Mouse (Mus musculus): ENCODE results near the gene 9030612E09Rik. TPM values are rescaled to one million over a fixed set of nuclear protein-coding genes. Genes with fewer than 3 reads are reported as not detected.
A peak's percentile ranks its signal among the peaks of the same experiment; 100 is the strongest.

The 9030612E09Rik gene
- total RNA-seq (2021), result 1 to 10 TPM; 2.7 to 3.6 TPM

DNA sequence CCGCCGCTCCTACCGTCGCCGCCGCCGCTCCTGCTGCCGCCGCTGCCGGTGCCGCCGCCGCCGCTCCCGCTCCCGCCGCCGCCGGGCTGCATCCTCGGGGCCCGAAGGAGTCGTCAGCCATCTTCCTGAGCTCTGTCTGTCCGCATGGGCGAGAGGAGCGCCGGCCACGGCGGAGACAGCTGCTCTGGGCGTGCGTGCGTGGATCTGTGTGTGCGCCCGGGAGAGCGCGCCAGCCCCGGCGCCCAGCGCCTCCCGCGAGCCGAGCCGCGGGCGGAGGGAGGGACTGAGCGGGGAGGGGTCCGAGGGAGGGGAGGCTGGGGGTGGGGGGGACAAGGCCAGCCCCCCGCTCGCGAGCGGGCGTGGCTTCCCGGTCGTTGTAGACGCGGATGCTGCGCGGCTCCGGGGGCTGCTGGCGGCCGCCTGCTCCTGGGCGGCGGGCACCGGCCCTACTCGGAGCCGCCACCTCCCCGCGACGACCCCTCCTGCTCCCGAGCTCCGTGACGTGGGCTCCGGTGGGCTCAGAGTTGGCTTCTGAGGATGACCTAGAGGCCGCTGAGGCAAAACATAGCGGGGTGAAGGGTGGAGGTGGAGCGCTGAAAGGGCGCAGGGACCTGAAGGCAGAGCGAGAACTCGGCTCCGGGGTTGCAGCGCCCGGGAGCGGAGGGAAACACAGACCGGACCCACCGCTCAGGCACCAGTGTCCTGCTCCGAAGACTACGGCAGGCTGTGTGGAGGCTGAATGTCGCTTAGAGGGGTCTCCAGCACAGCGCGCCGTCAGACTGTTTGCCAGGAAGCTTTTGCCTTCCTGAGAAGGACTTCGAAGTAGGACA, at the start of gene 9030612E09Rik, which contains the start of gene Sobp:
Gene 9030612E09Rik (plus strand): TSS at position 379 of the 830 bp plus-strand sequence.
Gene Sobp (minus strand): TSS at position 205 of the 830 bp plus-strand sequence.
- intact Hi-C loops (cut with DNase I), result loop anchor here (2.0 to 5.0 kb wide), 5 partner anchors 46 to 198 kb away; partner anchors contain the start of gene Pdss2
- DNase-seq (ENCODE audit: low spot score), result peak; percentile 46

DNA sequence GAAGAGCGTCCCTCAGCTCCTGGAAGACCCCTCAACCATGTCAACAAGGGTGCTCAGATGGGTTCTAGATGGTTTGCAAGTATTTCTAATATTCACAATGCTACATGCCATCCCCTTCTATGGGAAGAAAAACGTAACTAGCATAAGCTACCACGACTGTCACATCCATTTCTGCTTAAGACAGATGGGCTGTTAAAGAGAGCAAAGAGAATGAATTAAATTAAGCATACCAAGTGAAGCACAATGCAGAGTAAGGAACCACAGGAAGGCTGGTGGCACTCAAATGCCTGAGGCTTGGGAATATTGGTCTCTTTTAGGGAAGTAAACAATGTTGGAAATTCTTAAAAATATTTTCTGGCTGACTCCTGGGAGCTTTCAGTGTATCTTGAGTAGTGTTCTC, 45.8 kb upstream of the 9030612E09Rik start:
- intact Hi-C loops (cut with DNase I), result no loop called here
- DNase-seq (ENCODE audit: low spot score), result no peak

GRCm38 (mm10) chr10:43134027-43134426, 40.5 kb upstream of the 9030612E09Rik start:
- intact Hi-C loops (cut with DNase I), result no loop called here

DNA sequence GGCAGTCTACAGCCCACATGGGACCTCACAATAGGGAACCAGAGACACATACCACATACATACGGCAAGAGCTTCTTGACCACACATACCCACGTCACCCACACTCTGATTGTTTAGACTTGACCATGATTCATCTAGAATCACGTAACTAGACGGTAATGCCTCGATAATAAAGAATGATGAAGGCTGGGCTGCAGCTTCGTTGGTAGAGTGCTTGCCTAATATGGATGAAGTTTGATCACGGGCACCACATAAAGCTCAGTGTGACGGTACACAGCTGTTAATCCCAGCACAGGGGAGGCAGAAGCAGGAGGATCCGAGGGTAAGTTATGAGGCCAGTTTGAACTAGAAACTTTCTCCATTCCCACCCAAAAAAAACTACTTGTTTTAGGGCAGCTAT, 31.3 kb upstream of the 9030612E09Rik start:
- no peak for DNase-seq (ENCODE audit: low spot score)
- intact Hi-C loops (cut with DNase I), result no loop called here

More at GRCm38 (mm10) chr10:43134027-43134426, 40.5 kb upstream of the 9030612E09Rik start:
- no peak for DNase-seq (ENCODE audit: low spot score)

- intact Hi-C loops (cut with DNase I), result no loop called here
- no peak for DNase-seq (ENCODE audit: low spot score)
These were observed 26.0 kb upstream of the 9030612E09Rik start for GRCm38 (mm10) chr10:43148456-43148855.

DNA sequence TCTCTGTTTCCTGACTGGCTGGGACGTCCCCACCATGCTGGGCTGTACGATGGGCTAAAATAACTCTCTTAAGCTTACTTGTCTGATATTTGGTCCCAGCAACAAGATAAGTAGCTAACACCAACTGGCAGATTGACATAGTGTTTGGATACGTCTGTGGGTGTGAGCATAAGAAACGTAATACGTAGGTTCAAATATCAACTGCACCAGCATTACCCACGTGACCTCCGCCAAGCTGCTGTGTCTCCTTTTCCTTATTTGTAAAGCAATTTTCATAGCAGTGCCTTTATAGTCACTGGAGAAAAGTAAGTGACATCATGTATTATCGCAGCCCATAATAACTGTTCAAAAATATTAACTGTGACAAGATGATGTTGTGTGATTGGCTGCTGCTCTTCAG, 21.9 kb upstream of the 9030612E09Rik start:
- DNase-seq (ENCODE audit: low spot score), result no peak
- intact Hi-C loops (cut with DNase I), result no loop called here

DNA sequence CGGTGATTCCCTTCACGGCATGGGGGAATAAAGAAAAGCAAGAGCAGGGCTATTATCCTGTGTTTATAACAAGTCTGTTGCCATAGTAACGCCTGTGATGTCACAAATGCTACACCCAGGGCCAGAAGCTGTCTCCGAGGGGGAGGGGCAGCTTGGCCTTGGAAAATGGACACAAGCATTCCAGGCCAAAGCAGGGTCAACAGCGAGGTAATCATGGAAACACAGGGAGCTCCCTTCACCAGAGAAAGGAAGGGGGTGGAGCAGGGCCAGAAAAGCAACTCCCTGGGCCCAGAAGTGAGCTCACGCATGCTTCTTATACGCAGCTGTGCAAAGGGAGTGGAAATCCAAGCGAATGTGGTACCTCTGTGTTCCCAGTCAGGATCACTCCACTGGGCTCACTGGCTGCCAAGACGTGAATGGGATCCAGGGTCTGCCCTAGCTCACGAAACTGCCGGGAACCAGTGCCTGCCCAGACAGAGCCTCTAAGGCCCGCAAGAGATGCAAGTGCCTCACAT, 19.4 kb upstream of the 9030612E09Rik start:
- peak; percentile 78 for DNase-seq (ENCODE audit: low spot score)
- intact Hi-C loops (cut with DNase I), result no loop called here

- intact Hi-C loops (cut with DNase I), result no loop called here
- DNase-seq (ENCODE audit: low spot score), result no peak
These were observed 15.6 kb upstream of the 9030612E09Rik start for GRCm38 (mm10) chr10:43158917-43159316.

- intact Hi-C loops (cut with DNase I), result no loop called here
- DNase-seq (ENCODE audit: low spot score), result no peak
These were observed 15.2 kb upstream of the 9030612E09Rik start for GRCm38 (mm10) chr10:43159333-43159732.

- no peak for DNase-seq (ENCODE audit: low spot score)
- intact Hi-C loops (cut with DNase I), result loop anchor here (10.0 kb wide), 1 partner anchor 118 kb away; no protein-coding TSS in a partner anchor
These were observed 12.2 kb upstream of the 9030612E09Rik start for GRCm38 (mm10) chr10:43162318-43162717.

DNA sequence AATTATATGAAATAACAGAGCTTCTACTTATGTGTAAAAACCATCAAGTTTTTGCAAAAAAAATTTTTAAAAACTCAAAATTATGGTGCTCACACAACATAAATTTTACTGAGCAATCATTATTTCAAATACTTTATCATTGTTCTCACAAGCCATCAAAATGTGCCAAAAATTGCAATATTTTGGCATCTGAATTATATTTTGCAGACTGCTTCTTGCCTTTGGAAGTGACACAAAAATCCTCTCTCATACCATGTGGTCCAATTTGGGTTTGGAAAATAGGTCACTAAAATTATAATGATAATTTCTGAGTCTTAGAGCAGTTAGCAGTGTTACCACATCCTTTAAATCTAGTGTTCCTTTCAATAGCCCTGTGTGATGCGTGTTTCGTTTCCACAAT, 10.1 kb upstream of the 9030612E09Rik start:
- no peak for DNase-seq (ENCODE audit: low spot score)
- intact Hi-C loops (cut with DNase I), result loop anchor here (10.0 kb wide), 1 partner anchor 120 kb away; no protein-coding TSS in a partner anchor

DNA sequence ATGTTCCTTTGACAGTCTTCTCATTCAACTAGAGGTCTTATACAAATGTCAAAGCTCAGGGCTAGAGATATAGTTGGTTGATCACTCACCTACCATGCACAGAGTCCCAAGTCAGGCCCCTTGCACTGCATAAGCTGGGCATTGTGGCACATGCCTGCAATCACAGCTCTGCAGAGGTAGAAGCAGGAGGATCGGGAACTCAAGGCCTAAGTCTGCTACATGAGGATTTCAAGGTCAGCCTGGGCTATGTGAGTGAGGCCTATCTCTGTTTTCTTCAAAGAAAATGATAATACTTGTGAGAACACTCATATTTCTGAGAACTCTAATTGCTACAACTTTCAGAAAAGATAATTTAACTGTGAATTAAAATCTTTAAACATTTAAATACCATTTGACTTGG, 8.4 kb upstream of the 9030612E09Rik start:
- intact Hi-C loops (cut with DNase I), result loop anchor here (10.0 kb wide), 1 partner anchor 121 kb away; no protein-coding TSS in a partner anchor

GRCm38 (mm10) chr10:43166817-43167216, 7.7 kb upstream of the 9030612E09Rik start:
- no peak for DNase-seq (ENCODE audit: low spot score)
- intact Hi-C loops (cut with DNase I), result loop anchor here (10.0 kb wide), 1 partner anchor 122 kb away; no protein-coding TSS in a partner anchor

More for the DNA sequence above, 8.4 kb upstream of the 9030612E09Rik start:
- no peak for DNase-seq (ENCODE audit: low spot score)

DNA sequence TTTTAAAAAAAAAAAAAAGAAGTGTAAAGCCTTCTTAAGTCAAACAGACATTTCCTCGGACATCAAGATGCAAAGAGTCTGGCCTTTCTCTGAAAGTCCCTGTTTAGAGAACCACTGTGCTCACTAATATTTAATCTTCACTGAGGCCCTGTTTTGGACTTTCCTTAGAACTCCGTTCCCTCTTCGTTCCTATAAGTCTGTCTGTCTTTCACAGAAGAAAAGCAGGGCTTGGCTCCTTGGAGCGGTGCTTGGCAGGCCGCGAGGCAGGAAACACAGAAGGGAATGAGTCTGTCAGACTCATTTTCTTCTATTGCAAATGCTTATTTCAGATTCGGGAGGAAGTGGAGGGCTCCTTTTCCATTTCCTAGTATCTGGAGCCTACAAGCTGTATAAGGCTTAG, 5.7 kb upstream of the 9030612E09Rik start:
- intact Hi-C loops (cut with DNase I), result loop anchor here (10.0 kb wide), 1 partner anchor 124 kb away; no protein-coding TSS in a partner anchor
- no peak for DNase-seq (ENCODE audit: low spot score)

- no peak for DNase-seq (ENCODE audit: low spot score)
- intact Hi-C loops (cut with DNase I), result loop anchor here (5.0 kb wide), 4 partner anchors 99 to 201 kb away; no protein-coding TSS in a partner anchor
These were observed 3.4 kb upstream of the 9030612E09Rik start for GRCm38 (mm10) chr10:43171106-43171505.

DNA sequence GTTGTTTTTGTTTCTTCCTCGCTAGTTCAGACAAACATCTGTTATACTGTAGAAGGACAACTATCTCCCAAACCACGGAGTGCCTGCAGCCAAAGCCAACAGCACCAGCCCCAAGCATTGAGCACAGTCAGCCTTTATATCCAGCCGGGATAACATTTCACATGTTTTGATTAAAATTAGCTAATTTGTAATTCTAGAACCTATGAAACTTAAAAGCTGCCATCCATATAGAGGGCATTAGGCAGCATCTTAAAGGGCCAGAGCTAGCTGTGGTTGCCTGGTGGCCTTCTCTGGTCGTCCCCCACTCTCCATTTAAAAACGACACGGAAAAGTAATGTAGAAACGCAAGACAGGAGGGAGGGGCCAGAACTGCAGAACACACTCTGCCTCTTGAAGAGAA, 2.4 kb upstream of the 9030612E09Rik start:
- intact Hi-C loops (cut with DNase I), result loop anchor here (5.0 kb wide), 4 partner anchors 100 to 200 kb away; no protein-coding TSS in a partner anchor
- DNase-seq (ENCODE audit: low spot score), result no peak

GRCm38 (mm10) chr10:43172554-43172953, 1.9 kb upstream of the 9030612E09Rik start:
- intact Hi-C loops (cut with DNase I), result loop anchor here (5.0 kb wide), 4 partner anchors 100 to 200 kb away; no protein-coding TSS in a partner anchor
- DNase-seq (ENCODE audit: low spot score), result no peak

DNA sequence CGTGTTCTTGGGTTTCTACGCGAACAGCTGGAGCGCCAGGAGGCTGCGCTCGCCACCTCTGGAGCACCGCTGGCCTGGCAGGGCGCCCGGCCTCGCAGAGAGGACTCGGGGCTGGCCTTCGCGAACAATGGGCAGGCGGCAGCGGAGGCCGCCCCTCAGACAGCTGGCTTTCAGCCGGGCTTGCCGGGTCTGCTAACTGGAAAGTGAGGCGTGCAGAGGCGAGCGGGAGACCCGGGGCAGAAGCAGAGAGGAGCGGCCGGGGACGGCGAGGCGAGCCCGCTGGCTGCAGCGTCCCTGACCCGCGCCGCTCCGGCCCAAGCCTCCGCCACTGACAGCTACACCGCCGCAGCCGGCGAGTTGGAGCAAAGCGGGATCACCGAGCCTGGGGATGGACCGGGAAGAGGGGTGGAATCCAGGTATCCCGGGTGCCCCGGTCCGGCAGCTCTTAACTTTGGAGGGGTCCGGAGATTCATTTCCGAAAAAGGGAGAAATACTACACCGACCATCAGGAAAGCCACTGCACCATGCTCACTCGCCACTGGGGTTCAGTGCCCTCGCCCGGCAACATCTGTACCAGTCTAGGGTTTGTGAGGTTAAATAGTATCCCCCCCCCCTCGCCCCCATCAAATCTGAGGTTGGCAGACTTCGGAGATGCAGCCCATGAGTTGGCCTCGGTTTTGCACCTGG, 1.2 kb upstream of the 9030612E09Rik start:
- intact Hi-C loops (cut with DNase I), result loop anchor here (5.0 kb wide), 4 partner anchors 101 to 199 kb away; no protein-coding TSS in a partner anchor
- DNase-seq (ENCODE audit: low spot score), result peak; percentile 62

DNA sequence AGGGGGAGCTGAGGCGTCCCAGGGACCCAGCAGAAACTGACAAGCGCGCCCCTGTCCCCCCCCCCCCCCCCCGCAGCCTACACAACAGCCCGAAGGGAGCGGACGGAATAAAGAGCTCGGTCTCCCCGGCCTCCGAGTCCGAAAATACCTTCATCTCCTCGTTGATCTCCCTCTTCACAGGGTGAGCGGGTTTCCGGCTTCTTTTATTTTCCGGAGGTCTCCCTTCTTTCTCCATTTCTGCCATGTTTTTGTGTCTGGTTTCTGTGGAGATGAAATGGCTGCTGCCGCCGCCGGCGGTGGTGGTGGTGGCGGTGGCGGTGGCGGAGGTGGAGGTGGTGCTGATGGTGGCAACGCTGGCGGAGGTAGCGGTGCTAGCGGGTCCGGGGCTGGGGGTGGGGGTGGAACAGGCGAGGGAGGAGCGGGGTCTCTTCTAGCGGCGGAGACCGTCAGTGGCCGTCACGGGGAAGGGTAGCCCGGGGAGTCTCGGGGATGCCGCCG, 627 bp upstream of the 9030612E09Rik start:
- no peak for DNase-seq (ENCODE audit: low spot score)
- intact Hi-C loops (cut with DNase I), result loop anchor here (2.0 to 5.0 kb wide), 5 partner anchors 47 to 198 kb away; partner anchors contain the start of gene Pdss2

Data from heart, postnatal 25 days (tissue).